Mouse (Mus musculus): ENCODE measurements at regions not wholly inside any gene's neighbourhood (a gene's known extent, or its start where the extent isn't known, plus 50 kb on each side); places are given as distances from the start of the nearest gene placed in this dataset.

GRCm38 (mm10) chr17:63807590-63808228 lies 55.2 kb upstream of the Fer start:
- no peaks in the 10 kb centered on the region for H3K27me3 ChIP-seq (ENCODE audit: insufficient read depth, low read length)
- H3K27ac ChIP-seq (ENCODE audit: low read depth): no peak overlapping the region
- no peak for TF ChIP-seq CTCF (IDR thresholded peaks at IDR 0.05; ENCODE audit: low read depth)
- no peak for TF ChIP-seq EP300 (IDR thresholded peaks at IDR 0.05; ENCODE audit: low read depth)
- H3K36me3 ChIP-seq (replicated peaks; ENCODE audit: insufficient read depth, low read length): no peaks in the 10 kb centered on the region
- no peaks in the 10 kb centered on the region for H3K4me1 ChIP-seq (ENCODE audit: insufficient read depth)
- WGBS (ENCODE audit: insufficient replicate concordance): 85% methylated on average over 9 of the region's 9 CpGs
- H3K9me3 ChIP-seq (ENCODE audit: low read length): no peaks in the 10 kb centered on the region
- ATAC-seq (no peak), DNase-seq (no peak)
- no peak overlapping the region for H3K9ac ChIP-seq (replicated peaks)
- H3K4me3 ChIP-seq (ENCODE audit: low read depth, low read length): no peak overlapping the region
- H3K4me2 ChIP-seq (ENCODE audit: low read depth, low read length): no peak overlapping the region

GRCm38 (mm10) chr17:63808756-63809155 lies 54.1 kb upstream of the Fer start:
- DNase-seq: no peak
- TF ChIP-seq EP300 (IDR thresholded peaks at IDR 0.05; ENCODE audit: low read depth) (no peak), CTCF (IDR thresholded peaks at IDR 0.05; ENCODE audit: low read depth) (no peak)
- Histone ChIP-seq H3K27me3 (ENCODE audit: insufficient read depth, low read length) (no peaks in the 10 kb centered on the region), H3K4me1 (ENCODE audit: insufficient read depth) (no peaks in the 10 kb centered on the region), H3K9me3 (ENCODE audit: low read length) (no peaks in the 10 kb centered on the region), H3K36me3 (replicated peaks; ENCODE audit: insufficient read depth, low read length) (no peaks in the 10 kb centered on the region), H3K4me2 (ENCODE audit: low read depth, low read length) (no peak overlapping the region), H3K9ac (replicated peaks) (no peak overlapping the region), H3K4me3 (ENCODE audit: low read depth, low read length) (no peak overlapping the region), H3K27ac (ENCODE audit: low read depth) (no peak overlapping the region)
- no peak for ATAC-seq
- WGBS (ENCODE audit: insufficient replicate concordance): 72% methylated on average over 6 of the region's 6 CpGs

- Histone ChIP-seq H3K9ac (replicated peaks) (no peak overlapping the region), H3K4me1 (ENCODE audit: insufficient read depth) (no peaks in the 10 kb centered on the region), H3K36me3 (replicated peaks; ENCODE audit: insufficient read depth, low read length) (no peaks in the 10 kb centered on the region), H3K4me3 (ENCODE audit: low read depth, low read length) (no peak overlapping the region), H3K27ac (ENCODE audit: low read depth) (no peak overlapping the region), H3K9me3 (ENCODE audit: low read length) (no peaks in the 10 kb centered on the region), H3K4me2 (ENCODE audit: low read depth, low read length) (no peak overlapping the region), H3K27me3 (ENCODE audit: insufficient read depth, low read length) (no peaks in the 10 kb centered on the region)
- 56% methylated on average over 9 of the region's 9 CpGs for WGBS (ENCODE audit: insufficient replicate concordance)
- no peak for ATAC-seq
- no peak for DNase-seq
- TF ChIP-seq EP300 (IDR thresholded peaks at IDR 0.05; ENCODE audit: low read depth): no peak
Measured at GRCm38 (mm10) chr17:63811246-63811785, 51.5 kb upstream of the Fer start.

GRCm38 (mm10) chr17:63812586-63812985 lies 50.3 kb upstream of the Fer start:
- WGBS (ENCODE audit: insufficient replicate concordance): 67% methylated on average over 3 of the region's 3 CpGs
- no peak for DNase-seq
- Histone ChIP-seq H3K4me2 (ENCODE audit: low read depth, low read length) (no peak overlapping the region), H3K9ac (replicated peaks) (no peak overlapping the region), H3K27me3 (ENCODE audit: insufficient read depth, low read length) (no peaks in the 10 kb centered on the region), H3K27ac (ENCODE audit: low read depth) (no peak overlapping the region), H3K36me3 (replicated peaks; ENCODE audit: insufficient read depth, low read length) (no peaks in the 10 kb centered on the region), H3K4me1 (ENCODE audit: insufficient read depth) (no peaks in the 10 kb centered on the region), H3K9me3 (ENCODE audit: low read length) (no peaks in the 10 kb centered on the region), H3K4me3 (ENCODE audit: low read depth, low read length) (no peak overlapping the region)
- no peak for TF ChIP-seq EP300 (IDR thresholded peaks at IDR 0.05; ENCODE audit: low read depth)
- no peak for TF ChIP-seq CTCF (IDR thresholded peaks at IDR 0.05; ENCODE audit: low read depth)
- no peak for ATAC-seq

All from liver, postnatal 0 days (tissue).